Mouse (Mus musculus) megakaryocyte progenitor cell, adult 5-6 weeks (primary cell): ENCODE measurements around the gene Mpg. TPM values are rescaled to one million over a fixed set of nuclear protein-coding genes. Genes with fewer than 3 reads are reported as not detected.
"Not testable (repeated sequence)": the region's sequence is repeated elsewhere in the genome, so short reads cannot be mapped to it uniquely, and the experiment has no call there.

Source experiments
- ATAC-seq: replicated peaks from 2 replicates; pipeline ENCODE4 v1.8.0; 2016; ENCODE audit warnings: mild to moderate bottlenecking, moderate TSS enrichment, inconsistent platforms; ENCODE audit not compliant: poor library complexity
- total RNA-seq, 2 experiments: library from RNA; stranded (forward) in 1 of 2; stranded (reverse) in 1 of 2; fragments of 157-497, 149-512 nt in 1 of 2; fragments of 200-1000 nt in 1 of 2; gene quantifications; 2 replicates each; pipeline versions ENCODE4 v1.2.3 to v1.2.4; 2015 to 2017

The Mpg gene
- total RNA-seq (2015), result 5.4 and 7.1 TPM in 2 replicates
- total RNA-seq (2017), result 5.3 and 7.8 TPM in 2 replicates

DNA sequence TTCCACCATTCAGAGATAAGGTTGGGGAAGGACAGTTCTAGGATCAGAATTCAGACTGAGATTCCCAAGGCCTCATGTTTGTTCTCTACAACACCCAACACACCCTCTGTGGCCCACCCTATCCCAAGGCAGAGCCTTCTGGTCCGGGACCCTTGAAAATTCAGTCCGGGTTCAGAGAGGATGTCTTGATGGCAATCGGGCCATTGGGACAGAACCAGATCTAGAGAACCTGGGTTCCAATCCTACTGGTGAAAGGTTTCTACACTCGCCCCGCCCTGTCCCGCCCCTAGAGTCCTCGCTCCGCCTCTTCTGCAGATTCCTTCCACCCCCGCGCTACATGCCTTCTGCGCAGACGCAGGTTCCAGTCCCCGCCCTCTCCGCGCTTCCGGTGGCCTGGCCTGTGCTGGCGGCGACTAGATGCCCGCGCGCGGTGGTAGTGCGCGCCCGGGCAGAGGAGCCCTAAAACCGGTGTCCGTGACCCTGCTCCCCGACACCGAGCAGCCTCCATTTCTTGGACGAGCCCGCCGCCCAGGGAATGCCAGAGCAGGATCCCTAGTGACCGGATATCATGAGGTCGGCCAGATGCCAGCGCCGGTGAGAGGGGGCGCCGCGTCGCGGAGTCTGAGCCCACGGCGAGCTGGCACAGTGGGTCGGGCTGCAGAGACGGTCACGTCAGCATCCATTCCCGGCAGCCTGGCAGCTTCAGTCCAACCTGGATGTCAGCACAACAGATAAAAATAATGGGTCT is at the start of gene Mpg:
TSS of gene Mpg (plus strand) at position 382 of the 748 bp plus-strand sequence.
- peak; percentile 81 for ATAC-seq

DNA sequence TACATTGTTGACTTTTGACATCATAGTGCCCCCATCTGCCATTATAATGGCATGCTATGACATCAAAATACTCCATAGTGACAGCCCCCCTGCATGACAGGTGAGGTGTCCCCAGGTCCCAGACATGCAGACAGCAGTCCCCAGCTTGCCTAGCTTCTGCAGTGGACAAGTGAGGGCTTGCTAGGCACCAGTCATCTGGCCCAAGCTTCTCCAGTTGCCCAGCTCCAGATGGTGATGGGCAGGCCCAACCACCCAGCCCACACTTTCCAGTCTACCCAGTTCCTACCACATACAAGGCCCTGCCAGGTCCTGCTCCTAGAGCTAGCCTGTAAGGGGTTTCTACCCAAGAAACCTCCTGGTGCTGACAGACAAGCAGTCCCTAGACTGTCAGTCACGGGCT is 47.8 kb upstream of the Mpg start:
- no peak for ATAC-seq

DNA sequence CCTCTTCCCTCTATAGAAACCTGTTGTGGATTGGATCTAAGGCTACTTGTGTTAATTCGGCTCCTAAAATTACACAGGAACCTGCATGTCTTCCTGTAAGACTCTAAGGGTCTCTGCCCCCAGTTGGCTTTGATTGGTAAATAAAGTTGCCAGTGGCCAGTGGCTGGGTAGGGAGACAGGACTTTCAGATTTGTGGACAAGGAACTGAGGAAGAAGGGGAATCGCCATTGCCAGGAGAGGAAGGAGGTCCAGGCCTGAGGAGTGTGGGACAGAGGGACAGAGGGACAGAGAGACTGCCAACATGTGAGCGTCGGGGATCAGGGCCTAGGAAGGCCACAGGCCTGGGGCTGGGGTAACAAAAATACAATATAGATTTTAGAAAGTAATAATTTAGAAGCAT is 45.1 kb upstream of the Mpg start:
- no peak for ATAC-seq

DNA sequence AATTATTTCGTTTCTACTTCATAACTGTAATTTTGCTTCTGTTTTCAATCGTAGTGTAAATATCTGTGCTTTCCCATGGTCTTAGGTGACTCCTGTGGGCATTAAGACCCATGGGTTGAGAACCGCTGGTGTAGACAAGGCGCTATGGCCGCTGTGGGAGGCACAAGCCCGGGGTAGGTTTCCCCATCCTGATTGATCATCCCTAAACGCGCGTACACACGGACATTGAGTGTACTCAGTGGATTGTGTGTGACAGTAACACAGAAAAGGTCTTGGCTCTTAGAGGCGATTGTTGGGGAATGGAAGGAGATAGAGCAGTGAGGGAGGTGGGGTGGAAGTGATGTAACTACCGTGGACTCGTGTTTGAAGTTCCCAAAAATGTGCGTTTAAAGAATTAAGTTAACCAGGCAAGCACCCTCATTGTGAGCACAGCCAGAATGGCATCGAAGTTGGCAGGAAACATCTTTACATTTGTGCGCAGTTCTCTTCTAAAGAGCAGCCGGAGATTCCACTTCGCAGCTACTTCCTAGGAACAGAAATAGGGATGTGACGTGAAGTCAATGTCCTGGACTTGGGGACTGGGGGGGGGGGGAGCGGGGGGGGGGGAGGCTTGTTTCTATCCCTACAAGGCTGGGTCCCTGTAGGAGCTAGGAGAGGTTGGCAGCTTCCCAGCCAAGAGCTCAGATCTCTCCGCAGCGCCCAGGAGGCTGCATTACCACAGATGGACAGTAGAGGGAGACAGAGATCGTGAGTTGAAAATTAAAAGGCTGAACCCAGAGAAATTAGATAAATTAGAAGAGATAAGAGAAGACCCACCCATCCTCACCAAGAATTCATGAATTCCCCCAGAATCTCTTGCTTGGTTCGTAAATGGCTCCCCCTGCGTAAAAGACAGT is 44.1 kb upstream of the Mpg start:
- ATAC-seq, result peak; percentile 93

DNA sequence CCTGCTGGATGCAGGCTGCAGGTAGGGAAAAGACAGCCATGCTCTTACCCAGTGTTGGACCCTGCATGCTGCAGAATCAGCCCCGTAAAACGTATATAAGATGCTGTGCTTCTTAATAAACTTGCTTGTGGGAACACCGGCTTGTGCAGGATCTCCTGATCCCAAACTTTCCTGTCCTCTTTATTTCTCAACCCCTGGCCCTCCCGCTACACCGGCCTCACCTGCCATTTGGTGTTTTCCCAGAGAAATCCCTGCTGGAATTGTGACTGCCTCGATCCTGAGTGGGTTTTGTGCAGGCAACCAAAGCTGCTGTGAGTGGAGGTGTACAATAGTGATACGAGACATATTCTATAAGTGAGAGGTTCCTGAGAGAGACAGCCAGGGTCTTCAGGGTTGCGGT is 41.8 kb upstream of the Mpg start:
- no peak for ATAC-seq

DNA sequence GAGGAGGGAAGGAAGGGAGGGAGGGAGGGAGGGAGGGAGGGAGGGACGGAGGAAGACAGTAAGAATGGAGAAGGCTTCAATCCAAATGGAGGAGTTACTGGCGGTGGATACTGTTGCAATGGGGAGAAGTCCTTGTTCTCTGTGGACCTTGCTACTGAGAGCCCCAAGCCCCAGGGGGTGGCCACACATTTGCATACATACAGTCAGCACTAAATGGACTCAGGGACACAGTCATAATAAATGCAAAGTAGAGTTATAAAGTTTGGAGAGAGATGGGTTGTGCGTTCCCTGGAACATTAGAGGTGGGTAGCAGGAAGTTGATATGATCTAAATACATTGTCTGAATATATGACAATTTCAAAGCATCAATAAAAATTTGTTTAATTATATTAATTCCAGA is 40.3 kb upstream of the Mpg start:
- ATAC-seq, result no peak

DNA sequence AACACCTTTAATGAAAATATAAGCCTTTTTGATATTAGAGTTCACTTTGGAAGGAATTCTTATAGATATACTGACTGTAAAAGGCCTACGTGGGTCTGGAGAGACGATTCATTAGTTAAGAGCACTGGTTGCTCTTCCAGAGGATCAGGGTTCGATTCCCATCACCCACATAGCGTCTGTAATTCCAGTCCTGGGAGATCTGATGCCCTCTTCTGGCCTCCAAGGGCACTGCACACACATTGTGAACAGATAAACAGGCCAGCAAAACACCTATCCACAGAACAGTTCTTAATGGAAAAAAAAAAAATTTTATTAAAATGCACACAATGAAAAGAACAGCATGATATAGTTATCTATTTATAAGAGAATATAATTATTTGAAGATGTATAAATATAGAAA is 39.0 kb upstream of the Mpg start:
- ATAC-seq, result no peak

DNA sequence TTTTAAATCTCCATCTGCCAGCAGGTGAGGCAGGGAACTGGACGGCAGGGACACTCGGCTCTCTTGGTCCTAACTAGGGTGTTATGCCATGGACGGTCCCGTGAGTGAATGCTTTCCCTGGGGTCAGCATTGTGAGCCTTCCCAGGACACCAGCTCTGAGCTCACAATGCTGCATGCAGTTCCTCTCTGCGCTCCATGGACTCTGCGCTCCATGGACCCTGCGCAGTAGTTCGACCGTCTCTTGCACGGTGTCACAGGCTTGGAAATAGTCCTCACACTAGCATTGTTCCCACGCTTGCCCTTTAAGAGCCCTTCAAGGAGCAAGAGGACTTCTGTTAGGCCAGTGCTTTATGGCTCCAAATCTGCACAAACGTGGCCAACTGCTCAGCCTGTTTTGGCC is 37.4 kb upstream of the Mpg start:
- no peak for ATAC-seq

DNA sequence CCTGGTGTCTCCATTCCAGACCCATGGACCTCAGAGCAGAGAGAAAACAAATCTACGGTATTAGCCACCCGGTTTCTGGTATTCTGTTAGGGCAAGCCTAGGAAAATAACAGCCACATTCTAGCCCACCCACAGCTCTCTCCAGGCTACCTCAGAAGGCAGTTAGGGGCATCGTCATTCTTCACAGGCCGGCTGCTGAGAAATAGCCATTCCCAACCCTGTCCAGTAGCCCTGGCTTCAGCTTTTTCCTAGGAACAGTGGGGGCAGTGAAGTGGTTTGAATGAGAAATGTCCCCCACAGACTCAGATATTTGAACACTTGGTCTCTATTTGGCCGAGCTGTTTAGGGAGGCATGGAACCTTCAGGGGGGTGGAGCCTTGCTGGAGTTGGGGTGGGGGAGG is 36.9 kb upstream of the Mpg start:
- no peak for ATAC-seq

DNA sequence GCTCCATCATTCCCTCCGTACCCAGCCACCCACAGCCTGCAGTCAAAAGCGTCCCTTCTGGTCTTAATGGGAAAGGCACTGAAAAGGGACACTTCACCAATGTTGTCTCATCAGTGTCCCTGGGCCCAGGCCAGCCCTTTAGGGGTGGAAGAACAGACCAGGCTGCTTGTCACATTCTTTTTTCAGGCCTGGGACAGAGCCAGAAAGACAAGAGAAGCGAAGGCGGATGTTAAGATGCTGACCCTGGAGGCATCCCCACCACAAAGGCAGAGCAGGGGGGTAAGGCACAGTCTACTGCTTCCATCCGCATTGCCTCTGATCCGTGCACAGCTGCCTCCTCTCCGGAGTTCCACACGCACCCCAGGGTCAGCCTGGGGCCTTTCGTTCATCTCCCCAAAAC is 36.2 kb upstream of the Mpg start:
- no peak for ATAC-seq

DNA sequence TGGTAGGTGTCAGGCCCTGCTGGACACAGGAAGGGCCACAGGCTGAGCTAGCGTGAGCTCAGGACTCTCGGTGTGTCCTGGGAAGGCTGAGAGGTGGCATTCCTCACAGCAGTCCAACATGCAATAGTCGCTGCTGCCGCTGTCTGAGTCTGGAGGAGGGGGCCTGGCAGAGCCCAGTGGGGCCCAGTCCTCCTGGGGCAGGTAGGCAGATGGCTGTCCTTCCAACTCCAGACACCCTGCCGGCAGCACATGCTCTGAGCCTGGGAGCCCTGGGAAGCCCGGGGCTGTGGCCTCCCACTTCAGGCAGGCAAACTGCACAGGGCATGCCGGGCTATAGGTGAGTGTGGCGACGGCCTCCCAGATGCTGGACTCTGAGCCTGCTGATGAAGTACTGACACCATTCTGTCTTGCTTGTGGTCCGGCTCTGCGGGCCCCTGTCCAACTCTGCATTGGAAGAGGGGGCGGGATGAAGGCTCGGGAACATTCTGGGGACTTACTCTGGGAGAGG is 35.6 kb upstream of the Mpg start:
- no peak for ATAC-seq

DNA sequence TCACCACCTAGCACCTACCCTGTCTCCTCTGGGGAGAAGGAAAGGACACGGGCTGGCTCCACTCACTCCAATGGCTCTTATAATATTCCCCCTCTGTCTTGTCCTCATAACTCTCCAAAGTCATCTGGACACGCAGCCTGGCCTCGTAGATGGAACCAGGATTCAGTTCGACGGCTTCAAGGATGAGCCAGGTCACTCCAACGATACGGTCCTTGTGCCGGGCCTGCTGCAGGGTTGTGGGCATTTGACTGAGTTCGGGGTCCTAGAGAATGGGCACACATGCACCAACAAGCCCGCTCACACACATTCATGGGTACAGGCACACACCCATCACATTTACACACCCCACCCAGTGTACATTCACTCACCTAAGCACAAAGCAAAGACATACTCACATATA is 33.1 kb upstream of the Mpg start:
- ATAC-seq, result no peak

DNA sequence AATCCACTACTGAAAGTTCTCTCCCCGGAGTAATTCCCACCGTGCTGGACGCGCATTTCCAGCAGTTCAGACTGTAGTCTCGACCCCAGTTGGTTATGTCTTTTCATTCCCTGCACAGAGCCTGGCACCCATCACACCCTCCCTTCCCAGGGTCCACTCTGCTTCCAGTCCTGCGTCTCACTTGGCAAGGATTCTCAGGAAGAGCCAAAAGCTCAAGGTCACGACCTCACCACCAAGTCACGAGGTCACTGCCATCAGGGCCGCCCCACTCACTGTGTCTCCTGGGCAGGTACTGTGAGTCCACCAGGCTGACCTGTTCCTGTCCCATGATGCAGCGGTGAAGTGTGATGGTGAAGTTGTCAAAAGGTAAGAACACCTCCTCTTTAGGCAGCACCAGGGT is 32.2 kb upstream of the Mpg start:
- no peak for ATAC-seq

DNA sequence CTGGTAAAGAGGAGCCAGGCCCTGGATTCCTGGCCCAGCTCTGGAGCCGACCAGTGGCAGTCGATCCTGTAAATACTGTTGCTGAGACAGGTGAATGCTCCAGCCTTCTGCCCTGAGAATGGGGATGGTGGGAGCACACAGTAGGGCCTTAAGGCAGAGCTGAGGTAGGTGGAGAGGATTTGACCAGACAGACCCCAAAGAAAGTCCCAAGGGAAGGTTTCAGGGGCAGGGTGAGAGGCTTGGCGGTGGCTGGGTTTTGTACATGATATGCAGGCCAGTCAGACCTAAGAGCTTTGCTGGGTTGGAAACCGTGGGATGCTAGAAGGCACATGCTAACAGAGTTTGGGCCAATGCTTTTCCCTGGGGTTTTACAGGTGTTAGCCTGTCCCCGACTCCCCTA is 31.7 kb upstream of the Mpg start:
- ATAC-seq, result no peak

DNA sequence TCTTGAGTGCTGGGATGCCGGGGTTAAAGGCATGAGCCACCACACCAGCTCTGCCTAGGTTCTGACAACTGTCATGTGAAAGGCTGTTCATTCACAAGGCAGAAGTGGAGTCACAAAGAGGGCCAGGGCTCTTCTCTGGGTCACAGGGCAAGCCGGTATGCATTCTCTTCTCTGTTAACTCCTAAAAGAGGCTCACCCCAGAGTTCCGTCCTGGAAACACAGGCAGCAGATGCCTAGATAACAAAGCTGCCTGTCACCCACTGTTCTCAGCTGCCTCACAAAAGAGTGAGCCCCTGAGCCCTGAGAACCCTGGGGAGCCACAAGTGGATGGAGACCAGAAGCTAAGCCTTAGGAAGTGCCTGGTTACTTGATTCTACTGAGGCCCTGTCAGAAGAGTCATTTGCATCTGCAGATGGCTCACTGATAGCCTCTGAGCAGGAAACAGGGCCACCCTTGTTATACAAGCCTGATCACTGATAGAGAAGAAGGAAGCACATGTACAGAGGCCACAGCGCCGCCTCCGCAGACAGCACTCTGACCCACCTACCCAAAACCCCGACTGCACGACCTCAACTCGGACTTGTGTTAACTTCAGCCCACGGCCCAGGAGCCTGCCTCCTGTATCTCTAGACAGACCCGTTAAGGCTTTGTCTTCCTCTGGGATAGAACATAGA is 30.3 kb upstream of the Mpg start:
- ATAC-seq, result peak; percentile 37

DNA sequence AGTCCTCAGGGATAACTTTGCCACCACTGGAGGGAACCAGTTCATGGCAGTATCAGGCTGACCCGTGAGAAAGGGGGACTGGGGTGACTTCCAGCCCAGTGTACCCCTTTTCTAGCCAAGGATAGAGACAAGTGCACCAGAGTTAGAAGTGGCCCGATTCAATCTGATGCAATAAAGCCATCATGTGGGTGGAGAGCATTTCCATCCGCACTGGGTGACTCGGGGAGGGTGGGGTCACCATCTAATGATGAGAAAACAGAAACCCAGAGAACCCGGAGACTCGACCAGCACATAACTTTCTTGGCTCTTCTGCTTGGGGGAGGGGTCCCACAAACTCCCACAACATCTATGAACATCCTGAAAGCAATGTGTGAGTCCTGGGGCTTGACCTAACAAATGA is 29.6 kb upstream of the Mpg start:
- ATAC-seq, result no peak

DNA sequence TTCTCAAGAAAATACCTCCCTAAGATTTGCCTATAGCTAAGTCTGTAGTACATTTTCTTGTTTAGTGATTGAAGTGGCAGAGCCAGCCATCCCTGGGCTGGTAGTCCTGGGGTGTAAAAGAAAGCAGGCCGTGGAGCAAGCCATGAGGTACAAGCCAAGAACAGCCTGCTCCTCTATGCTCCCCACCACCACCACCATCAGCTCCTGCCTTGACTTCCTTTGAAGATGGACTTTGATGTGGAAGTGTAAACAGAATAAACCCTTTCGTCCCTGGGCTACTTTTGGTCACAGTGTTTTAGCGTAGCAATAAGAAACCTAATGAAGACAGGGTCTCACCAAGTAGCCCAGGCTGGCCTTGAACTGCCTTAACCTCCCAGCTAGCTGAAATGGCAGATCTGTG is 28.5 kb upstream of the Mpg start:
- no peak for ATAC-seq

DNA sequence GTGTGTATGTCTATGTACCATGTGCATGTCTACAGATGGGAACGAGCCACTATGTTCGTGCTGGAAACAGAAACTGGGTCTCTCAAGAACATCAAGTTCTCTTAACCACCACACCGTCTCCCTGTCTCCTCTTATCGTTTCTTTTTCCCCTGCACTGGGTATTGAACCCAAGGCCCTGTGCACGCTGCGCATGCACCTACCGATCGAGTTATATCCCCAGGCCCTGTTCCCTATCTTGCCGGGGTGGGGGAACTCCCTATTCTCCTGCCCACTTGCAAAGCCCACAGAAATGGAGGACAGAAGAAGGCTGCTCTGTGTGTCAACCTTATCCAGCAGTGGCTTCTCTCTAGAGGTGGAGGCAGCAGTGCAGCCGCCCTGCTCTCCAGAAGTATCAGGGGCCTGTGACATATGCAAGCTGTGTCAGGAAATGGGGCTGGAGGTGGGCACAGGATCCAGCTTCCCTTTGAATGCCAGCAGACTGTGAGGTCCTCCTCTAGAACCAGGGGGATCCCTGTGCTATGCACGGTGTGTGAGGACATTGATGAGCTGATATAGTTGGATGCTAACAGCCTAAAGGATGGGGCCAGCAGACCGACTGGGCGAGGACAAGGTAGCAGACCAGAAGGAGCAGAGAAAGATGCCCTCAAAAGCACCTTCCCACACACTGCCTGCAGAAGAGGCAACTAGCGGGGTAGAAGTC is 27.9 kb upstream of the Mpg start:
- no peak for ATAC-seq

DNA sequence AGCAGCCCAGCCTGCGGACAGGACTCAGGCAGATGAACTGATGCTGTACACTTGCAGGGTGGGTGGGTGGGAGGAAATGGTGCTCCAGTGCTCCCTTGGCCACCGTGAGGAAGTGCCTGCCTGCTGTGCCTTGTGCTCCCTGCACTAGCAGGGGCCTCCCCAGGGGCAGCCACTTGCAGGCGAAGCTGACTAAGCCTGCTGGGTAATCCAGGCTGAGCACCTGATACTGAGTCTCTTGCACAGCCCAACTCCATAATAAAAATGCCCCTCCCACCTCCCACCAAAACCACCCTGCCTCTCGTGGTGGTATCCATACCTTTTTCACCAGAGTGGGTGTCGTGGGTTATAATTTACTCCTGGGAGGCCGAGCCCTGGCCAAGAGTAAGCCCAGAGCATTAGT is 27.1 kb upstream of the Mpg start:
- ATAC-seq, result no peak

DNA sequence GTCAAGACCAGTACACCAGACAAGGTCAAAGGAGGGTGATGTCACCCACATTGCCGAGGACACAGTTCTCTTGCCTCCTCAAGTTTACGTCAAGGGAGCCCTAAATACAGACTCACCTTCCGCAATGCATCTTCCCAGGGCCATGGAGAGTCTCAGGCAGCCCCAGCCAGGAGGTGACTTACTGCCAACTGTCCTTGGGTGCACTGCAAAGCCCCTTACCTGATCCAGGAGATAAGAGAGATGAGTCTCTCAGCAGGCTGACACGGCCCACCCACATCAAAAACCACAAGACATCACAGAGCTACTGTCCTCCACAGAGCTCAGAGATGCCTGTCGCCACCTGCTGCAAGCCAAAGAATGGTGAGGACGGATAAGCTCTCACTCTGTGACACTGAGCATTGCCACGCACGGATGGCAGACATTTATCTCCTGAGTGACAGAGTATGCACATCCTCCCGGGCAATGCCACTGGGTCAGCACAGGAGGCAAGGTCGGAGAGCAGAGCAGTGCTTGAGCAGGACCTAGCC is 26.2 kb upstream of the Mpg start, which contains the start of gene Il9r:
TSS of gene Il9r (minus strand) at position 205 of the 527 bp plus-strand sequence.
- peak; percentile 52 for ATAC-seq

DNA sequence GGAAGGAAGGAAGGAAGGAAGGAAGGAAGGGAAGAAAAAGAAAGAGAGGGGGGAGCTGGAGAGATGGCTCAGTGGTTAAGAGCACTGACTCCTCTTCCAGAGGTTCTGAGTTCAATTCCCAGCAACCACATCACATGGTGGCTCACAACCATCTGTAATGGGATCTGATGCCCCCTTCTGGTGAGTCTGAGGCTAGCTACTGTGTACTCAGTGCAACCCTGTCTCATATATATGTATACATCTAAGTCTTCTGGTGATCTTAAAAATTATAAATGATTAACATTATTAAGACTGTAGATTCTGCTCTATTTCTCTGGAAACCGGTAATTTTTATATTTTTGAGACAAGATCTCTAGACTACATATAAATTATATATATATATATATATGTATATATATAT is 25.3 kb upstream of the Mpg start:
- not testable (repeated sequence) for ATAC-seq
